Mouse (Mus musculus) CH12.LX (cell line): ENCODE results near the gene Stox2.

Experiments
- CTCF ChIP-seq, 2 experiments: IDR thresholded peaks in 1 of 2; conservative IDR thresholded peaks in 1 of 2; 2 replicates each; pipeline ENCODE4 v1.5.1; 2011 to 2012; ENCODE audit warnings: low read depth in 2 of 2, low read length in 2 of 2, improper control_type of control experiment in 1 of 2, inconsistent platforms in 1 of 2, mild to moderate bottlenecking in 1 of 2, moderate library complexity in 1 of 2
- EP300 ChIP-seq: IDR thresholded peaks from 2 replicates; pipeline ENCODE4 v1.6.1; 2011; ENCODE audit warnings: low read length, improper control_type of control experiment
- IRF4 ChIP-seq: IDR thresholded peaks from 2 replicates; pipeline ENCODE4 v1.6.1; 2014; ENCODE audit warnings: low read depth, mild to moderate bottlenecking, inconsistent platforms, low read length, improper control_type of control experiment
- POLR2AphosphoS2 ChIP-seq: IDR thresholded peaks from 2 replicates; pipeline ENCODE4 v1.6.1; 2011; ENCODE audit warnings: low read depth, low read length, improper control_type of control experiment
- USF2 ChIP-seq: conservative IDR thresholded peaks from 2 replicates; pipeline ENCODE4 v1.6.1; 2011; ENCODE audit warnings: low read depth, low read length, improper control_type of control experiment

DNA sequence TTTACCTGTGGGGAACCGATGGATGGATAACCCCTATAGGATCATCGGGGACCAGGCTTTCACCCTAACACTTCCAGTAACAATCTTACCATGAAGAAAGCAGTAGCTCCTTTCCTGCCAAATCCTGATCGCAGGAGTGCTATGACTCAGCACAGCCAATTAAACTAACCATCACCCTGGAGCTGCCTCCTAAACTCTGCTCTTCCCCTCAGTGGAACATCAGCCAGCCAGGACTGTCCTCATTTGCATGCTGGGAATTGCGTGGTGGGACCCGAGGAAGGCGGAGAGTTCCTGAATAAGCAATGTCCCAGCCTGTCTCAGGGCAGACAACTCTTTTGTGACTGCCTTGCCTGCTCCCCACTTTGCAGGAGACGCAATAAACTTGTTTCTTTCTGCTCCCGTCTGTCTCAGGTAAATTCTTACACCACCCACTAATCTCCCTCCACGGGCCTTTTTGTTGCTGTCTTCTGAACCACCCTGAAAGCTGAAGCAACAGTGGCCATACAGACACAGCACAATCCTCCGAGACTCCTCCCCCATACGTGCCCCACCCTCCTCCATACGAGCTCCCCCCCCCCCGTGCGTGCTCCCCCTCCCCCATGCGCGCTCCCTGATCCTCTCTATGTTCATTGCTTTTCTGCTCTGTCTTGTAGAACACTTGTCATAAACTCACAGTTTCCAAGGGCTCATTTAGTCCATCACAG, 121.9 kb downstream of the Stox2 start:
- TF ChIP-seq CTCF (conservative IDR thresholded peaks at IDR 0.05 in 1 of 2, IDR thresholded peaks at IDR 0.05 in 1 of 2; ENCODE audit: low read depth in 2 of 2, low read length in 2 of 2) (no peak), IRF4 (no peak), USF2 (no peak), EP300 (no peak), POLR2AphosphoS2 (no peak)
